Mouse (Mus musculus): Measurements from ENCODE around the gene Svs5. TPM values are rescaled to one million over a fixed set of nuclear protein-coding genes. Genes with fewer than 3 reads are reported as not detected.

Gene Svs5
- total RNA-seq, 2 experiments from 2014 or later: not detected

- DNase-seq (ENCODE audit: low spot score): no peak
Observed at GRCm38 (mm10) chr2:164377478-164378426, 45.2 kb downstream of the Svs5 start.

GRCm38 (mm10) chr2:164381726-164382125 lies 49.2 kb downstream of the Svs5 start:
- DNase-seq (ENCODE audit: low spot score): no peak

DNA sequence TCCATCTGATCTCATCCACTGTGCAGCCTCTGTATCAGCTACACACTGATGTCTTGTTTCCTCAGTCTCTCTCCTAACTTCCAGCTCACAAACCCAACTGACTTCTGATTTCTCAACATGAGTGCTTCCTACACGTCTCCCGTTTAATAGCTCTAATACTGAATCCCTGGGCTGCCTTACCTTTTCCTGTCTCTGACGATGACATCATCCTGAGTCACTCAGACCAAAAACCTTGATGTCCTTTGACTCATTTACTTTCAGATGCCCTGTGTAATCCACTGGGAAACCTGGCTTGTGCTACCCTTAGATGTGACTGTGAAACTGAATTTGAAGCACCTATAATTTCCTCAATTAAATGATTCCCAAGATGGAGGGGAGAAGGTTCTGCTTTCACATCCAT lies 50.4 kb downstream of the Svs5 start:
- no peak for DNase-seq (ENCODE audit: low spot score)

Small RNA genes lying within 50 kb of the gene (microRNA-seq; reads per million reads assigned to microRNA genes)
- gene Mir7678: not detected

Other genes with a start within 250 kb of the Svs5 start
- 1 to 10 TPM; 1.4 to 1.5 TPM for gene Kcns1, start 161.6 kb upstream of the Svs5 start, total RNA-seq (2021)
- gene Wfdc5, start 150.0 kb upstream of the Svs5 start, total RNA-seq (2021): under 1 TPM in 1 of 2 experiments, not detected in 1; 0.11 TPM
- not detected for gene Wfdc12, start 142.1 kb upstream of the Svs5 start, total RNA-seq (2021)
- not detected for gene Wfdc15a, start 132.6 kb upstream of the Svs5 start, total RNA-seq (2021)
- gene Wfdc15b, start 111.1 kb upstream of the Svs5 start, total RNA-seq (2021): not detected
- not detected for gene Svs2, start 94.3 kb upstream of the Svs5 start, total RNA-seq (2021)
- not detected for gene Svs3b, start 76.1 kb upstream of the Svs5 start, total RNA-seq (2021)
- gene Svs4, start 54.3 kb upstream of the Svs5 start, total RNA-seq (2021): not detected
- gene Svs3a, start 43.5 kb upstream of the Svs5 start, total RNA-seq (2021): not detected
- not detected for gene Svs6, start 16.0 kb upstream of the Svs5 start, total RNA-seq (2021)
- gene Slpi, start 56.4 kb downstream of the Svs5 start, total RNA-seq (2021): under 1 TPM in 1 of 2 experiments, not detected in 1; 0.73 TPM
- gene Rbpjl, start 70.4 kb downstream of the Svs5 start, total RNA-seq (2021): not detected
- under 1 TPM; 0.59 to 0.78 TPM for gene Matn4, start 72.4 kb downstream of the Svs5 start, total RNA-seq (2021)
- gene Sdc4, start 111.1 kb downstream of the Svs5 start, total RNA-seq (2021): 10 to 100 TPM; 62.6 to 77.3 TPM
- 10 to 100 TPM; 26.0 to 26.2 TPM for gene Sys1, start 124.2 kb downstream of the Svs5 start, total RNA-seq (2021)
- gene Gm20458, start 128.2 kb downstream of the Svs5 start, total RNA-seq (2021): 1 to 10 TPM; 3.8 to 6.5 TPM
- gene Trp53tg5, start 141.0 kb downstream of the Svs5 start, total RNA-seq (2021): not detected
- gene Dbndd2, start 153.4 kb downstream of the Svs5 start, total RNA-seq (2021): 10 to 100 TPM; 22.8 to 24.5 TPM
- gene Pigt, start 164.8 kb downstream of the Svs5 start, total RNA-seq (2021): 10 to 100 TPM; 31.4 to 32.6 TPM
- not detected for gene Wfdc2, start 229.7 kb downstream of the Svs5 start, total RNA-seq (2021)
- not detected for gene Spint3, start 240.7 kb downstream of the Svs5 start, total RNA-seq (2021)

Data from gastrocnemius, adult 18-20 months (tissue).